In the genomic region with DNA sequence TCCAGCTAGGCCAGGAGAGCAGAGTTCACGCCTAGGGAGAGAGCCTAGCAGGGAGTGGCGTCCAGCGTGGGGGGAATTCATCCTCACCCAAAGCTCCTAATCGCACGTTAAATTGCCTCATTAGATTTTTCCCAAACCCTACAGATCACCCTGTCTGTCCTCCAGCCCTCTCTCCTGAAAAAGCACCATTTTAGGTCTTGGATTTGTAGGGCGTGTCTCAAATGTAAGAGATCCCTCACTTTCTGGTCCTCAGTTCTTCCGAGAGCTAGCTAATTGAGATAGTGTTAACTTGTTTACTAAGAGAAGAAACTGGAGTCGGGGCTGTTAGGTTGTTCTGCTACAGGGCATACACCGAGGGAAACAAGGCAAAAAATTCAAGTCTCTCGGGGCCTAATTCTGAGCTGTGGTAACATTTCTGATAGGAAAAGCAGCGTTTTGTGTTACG, we compare ENCODE assay signal across 8 mouse cellular contexts. TPM values are rescaled to one million over a fixed set of nuclear protein-coding genes. Genes with fewer than 3 reads are reported as not detected.
DNase-seq lines count a peak whose midpoint lies in the region; ATAC-seq and TF ChIP-seq lines count a peak whose summit lies in the region.

No protein-coding gene starts in this region.

- H3K36me3 ChIP-seq in heart, embryonic 13.5 days = peaks cover 38% of the 10 kb centered on the region
- peaks cover 8 to 38% of the 10 kb centered on the region in 2 experiments; a peak in 3 of 4 replicates for H3K36me3 ChIP-seq in MEL (ENCODE audit: control insufficient read depth in 1 of 2, insufficient read depth in 2 of 2, low read length in 2 of 2)
- peaks cover 33% of the 10 kb centered on the region for H3K36me3 ChIP-seq in forebrain, postnatal 0 days (ENCODE audit: insufficient read depth)

- no peak for TF ChIP-seq CTCF in MEL (IDR thresholded peaks at IDR 0.05 in 2 of 3, conservative IDR thresholded peaks at IDR 0.05 in 1 of 3; ENCODE audit: control insufficient read depth in 1 of 3, insufficient read depth in 1 of 3, low read depth in 2 of 3, low read length in 3 of 3, poor library complexity in 1 of 3, severe bottlenecking in 1 of 3)
- no peak for TF ChIP-seq CTCF in forebrain, postnatal 0 days (IDR thresholded peaks at IDR 0.05; ENCODE audit: low read depth)

- WGBS in heart, embryonic 13.5 days = 8% methylated on average over 12 of the region's 12 CpGs
- 14% methylated on average over 12 of the region's 12 CpGs for WGBS in forebrain, postnatal 0 days

- H3K9me3 ChIP-seq in heart, embryonic 13.5 days = no peaks in the 10 kb centered on the region
- no peaks in the 10 kb centered on the region for H3K9me3 ChIP-seq in MEL (replicated peaks; ENCODE audit: insufficient read depth, low read length)
- no peaks in the 10 kb centered on the region for H3K9me3 ChIP-seq in forebrain, postnatal 0 days (ENCODE audit: low read length)

- H3K4me3 ChIP-seq in heart, embryonic 13.5 days = peak overlapping the region; percentile 95
- H3K4me3 ChIP-seq in MEL (ENCODE audit: control insufficient read depth in 1 of 2, insufficient read depth in 1 of 2, low read depth in 2 of 2, low read length in 2 of 2) = peak overlapping the region; percentile 64 to 86
- H3K4me3 ChIP-seq in forebrain, postnatal 0 days (ENCODE audit: low read depth, low read length) = peak overlapping the region; percentile 92

- no peak for DNase-seq in heart, adult 11 months
- peak; percentile 66 for DNase-seq in MEL (ENCODE audit: low read depth, low spot score)
- peak; percentile 66 for DNase-seq in forebrain, postnatal 0 days
- DNase-seq in cerebellum, adult 18-20 months = no peak
- no peak for DNase-seq in frontal cortex, postnatal 36 days (ENCODE audit: low spot score in 2 of 2)
- DNase-seq in spleen, postnatal 14 days (ENCODE audit: low spot score in 2 of 2) = no peak

- peaks cover 7% of the 10 kb centered on the region for H3K79me2 ChIP-seq in MEL (ENCODE audit: control insufficient read depth, insufficient read depth, low read length, poor library complexity)

- no peak for TF ChIP-seq RAD21 in MEL (IDR thresholded peaks at IDR 0.05; ENCODE audit: low read depth, low read length)

- H3K4me1 ChIP-seq in heart, embryonic 13.5 days = peaks cover 10% of the 10 kb centered on the region
- H3K4me1 ChIP-seq in MEL (ENCODE audit: control insufficient read depth in 1 of 2, insufficient read depth in 2 of 2, low read length in 2 of 2) = peaks cover 20 to 25% of the 10 kb centered on the region in 2 experiments
- H3K4me1 ChIP-seq in forebrain, postnatal 0 days (ENCODE audit: insufficient read depth) = peaks cover 9% of the 10 kb centered on the region; the same call in 1 of the 2 replicates

- TF ChIP-seq POLR2A in MEL (IDR thresholded peaks at IDR 0.05; ENCODE audit: control insufficient read depth in 1 of 2, insufficient read depth in 1 of 2, low read depth in 1 of 2, low read length in 2 of 2, poor library complexity in 1 of 2) = no peak

- H3K27ac ChIP-seq in heart, embryonic 13.5 days (replicated peaks) = peak overlapping the region; percentile 95
- H3K27ac ChIP-seq in MEL (ENCODE audit: control insufficient read depth, low read depth, low read length) = peak overlapping the region; percentile 58
- peak overlapping the region; percentile 95 for H3K27ac ChIP-seq in forebrain, postnatal 0 days (ENCODE audit: low read depth, low read length)

- no peak for TF ChIP-seq EP300 in MEL (IDR thresholded peaks at IDR 0.05; ENCODE audit: low read depth in 1 of 2, low read length in 2 of 2)

- peak overlapping the region; percentile 92 for H3K4me2 ChIP-seq in heart, embryonic 13.5 days
- peak overlapping the region; percentile 58 for H3K4me2 ChIP-seq in forebrain, postnatal 0 days (ENCODE audit: low read depth)

- no peaks in the 10 kb centered on the region for H3K27me3 ChIP-seq in heart, embryonic 13.5 days (replicated peaks)
- no peaks in the 10 kb centered on the region for H3K27me3 ChIP-seq in MEL (ENCODE audit: control insufficient read depth in 1 of 2, insufficient read depth in 2 of 2, low read length in 2 of 2)
- H3K27me3 ChIP-seq in forebrain, postnatal 0 days (ENCODE audit: insufficient read depth, low read length) = no peaks in the 10 kb centered on the region

- peak overlapping the region; percentile 98 for H3K9ac ChIP-seq in heart, embryonic 13.5 days
- peak overlapping the region; percentile 86 for H3K9ac ChIP-seq in MEL (ENCODE audit: control insufficient read depth, low read depth, low read length, poor library complexity, severe bottlenecking)
- peak overlapping the region; percentile 99 for H3K9ac ChIP-seq in forebrain, postnatal 0 days

- ATAC-seq in heart, embryonic 13.5 days (ENCODE audit: extremely low read depth, insufficient number of reproducible peaks, low FRiP score, low TSS enrichment) = no peak; the same call in 1 of the 2 replicates
- peak; percentile 30; the same call in 1 of the 2 replicates for ATAC-seq in forebrain, postnatal 0 days
- peak; percentile 9; the same call in 1 of the 2 replicates for ATAC-seq in megakaryocyte progenitor cell, adult 5-6 weeks (replicated peaks; ENCODE audit: poor library complexity)

TF ChIP-seq in MEL, 35 proteins besides CTCF, POLR2A, EP300 and RAD21:
- TF ChIP-seq JUND (IDR thresholded peaks at IDR 0.05; ENCODE audit: low read depth, low read length) (no peak), MYC (IDR thresholded peaks at IDR 0.05; ENCODE audit: low read depth, low read length) (no peak; the same call in 1 of the 2 replicates), SIN3A (IDR thresholded peaks at IDR 0.05; ENCODE audit: low read length) (peak; percentile 49), NELFE (IDR thresholded peaks at IDR 0.05; ENCODE audit: low read depth, low read length) (no peak; the same call in 1 of the 2 replicates), CHD1 (IDR thresholded peaks at IDR 0.05; ENCODE audit: low read depth, low read length) (peak; percentile 74; the same call in 1 of the 2 replicates), TCF12 (IDR thresholded peaks at IDR 0.05; ENCODE audit: low read depth, low read length) (no peak)

RNA-seq across cellular contexts. Expression of gene Zfp637, which starts 0.6 kb away (rescaled TPM):
- 64.5 and 64.7 TPM in 2 replicates for polyA plus RNA-seq in heart, embryonic 13.5 days (2015; fragmentation: Nextera tagmentation; extraction: Ambion mirVana)
- total RNA-seq in MEL (2012; rRNA removed) = 41.5 and 52.4 TPM in 2 replicates
- 10 to 100 TPM in 1 of 2 experiments, not detected in 1; 53.8 TPM for polyA plus RNA-seq in MEL (2012; ENCODE audit: insufficient read depth in 1 of 2, insufficient read length in 2 of 2, low read depth in 1 of 2, low replicate concordance in 2 of 2, missing spikeins in 1 of 2)
- 120 and 129 TPM in 2 replicates for total RNA-seq in forebrain, postnatal 0 days (2014; rRNA removed)
- 145 and 152 TPM in 2 replicates for polyA plus RNA-seq in forebrain, postnatal 0 days (2015; fragmentation: Nextera tagmentation; extraction: Ambion mirVana)
- 35.4 and 39.7 TPM in 2 replicates for total RNA-seq in megakaryocyte progenitor cell, adult 5-6 weeks (2015)
- 27.8 and 28.1 TPM in 2 replicates for total RNA-seq in megakaryocyte progenitor cell, adult 5-6 weeks (2017)

RNA-seq across cellular contexts. Expression of gene Zfp239, which starts 20.4 kb away (rescaled TPM):
- polyA plus RNA-seq in heart, embryonic 13.5 days (2015; fragmentation: Nextera tagmentation; extraction: Ambion mirVana) = 2.0 and 2.1 TPM in 2 replicates
- 17.9 and 20.4 TPM in 2 replicates for total RNA-seq in MEL (2012; rRNA removed)
- 10 to 100 TPM in 1 of 2 experiments, not detected in 1; 18.6 TPM for polyA plus RNA-seq in MEL (2012; ENCODE audit: insufficient read depth in 1 of 2, insufficient read length in 2 of 2, low read depth in 1 of 2, low replicate concordance in 2 of 2, missing spikeins in 1 of 2)
- total RNA-seq in forebrain, postnatal 0 days (2014; rRNA removed) = 24.2 and 24.8 TPM in 2 replicates
- polyA plus RNA-seq in forebrain, postnatal 0 days (2015; fragmentation: Nextera tagmentation; extraction: Ambion mirVana) = 16.2 and 16.5 TPM in 2 replicates
- 4.2 and 4.7 TPM in 2 replicates for total RNA-seq in megakaryocyte progenitor cell, adult 5-6 weeks (2015)
- total RNA-seq in megakaryocyte progenitor cell, adult 5-6 weeks (2017) = 2.0 and 3.3 TPM in 2 replicates

RNA-seq across cellular contexts. Expression of gene Hnrnpf, which starts 58.6 kb away (rescaled TPM):
- 440 and 506 TPM in 2 replicates for polyA plus RNA-seq in heart, embryonic 13.5 days (2015; fragmentation: Nextera tagmentation; extraction: Ambion mirVana)
- 868 and 882 TPM in 2 replicates for total RNA-seq in MEL (2012; rRNA removed)
- polyA plus RNA-seq in MEL (2012; ENCODE audit: insufficient read depth in 1 of 2, insufficient read length in 2 of 2, low read depth in 1 of 2, low replicate concordance in 2 of 2, missing spikeins in 1 of 2) = 1,000 to 10,000 TPM in 1 of 2 experiments, 100 to 1,000 TPM in 1; 722 to 2,287 TPM
- 236 TPM in 2 replicates for total RNA-seq in forebrain, postnatal 0 days (2014; rRNA removed)
- 216 and 225 TPM in 2 replicates for polyA plus RNA-seq in forebrain, postnatal 0 days (2015; fragmentation: Nextera tagmentation; extraction: Ambion mirVana)
- total RNA-seq in megakaryocyte progenitor cell, adult 5-6 weeks (2015) = 679 and 683 TPM in 2 replicates
- total RNA-seq in megakaryocyte progenitor cell, adult 5-6 weeks (2017) = 1,301 and 1,452 TPM in 2 replicates

Comparison
In these comparisons a context has a peak if more than half of its experiments do, and no peak if none do; other contexts are left out.
1. DNase-seq: peak in MEL (single experiment) and forebrain, postnatal 0 days (single experiment); none in heart, adult 11 months (single experiment), cerebellum, adult 18-20 months (0 of 2), frontal cortex, postnatal 36 days (0 of 2) and spleen, postnatal 14 days (0 of 2).
2. Peak in every context shown above with its lines, with median percentiles within 50 percentile points of each other: H3K27ac ChIP-seq, H3K4me3 ChIP-seq and H3K9ac ChIP-seq.